Mouse (Mus musculus) midbrain, embryonic 10.5 days (tissue): ENCODE data around the gene Gfy. TPM values are rescaled to one million over a fixed set of nuclear protein-coding genes. Genes with fewer than 3 reads are reported as not detected.
"Not testable (repeated sequence)": the region's sequence is repeated elsewhere in the genome, so short reads cannot be mapped to it uniquely, and the experiment has no call there.

ENCODE experiments used
- DNase-seq: peaks from one replicate; pipeline ENCODE4 v3.0.0-alpha.2; 2017; ENCODE audit warnings: low spot score
- H3K27ac ChIP-seq: fragments of 300-500 bp; sonication (generic); replicated peaks from 2 replicates; pipeline ENCODE4 v1.5.1; 2016; ENCODE audit warnings: mild to moderate bottlenecking
- H3K27me3 ChIP-seq: fragments of 300-500 bp; sonication (generic); 2 replicates; pipeline ENCODE4 v1.6.1; 2016; ENCODE audit warnings: low read depth, mild to moderate bottlenecking; ENCODE audit not compliant: poor library complexity, severe bottlenecking
- H3K36me3 ChIP-seq: fragments of 300-500 bp; sonication (generic); 2 replicates; pipeline ENCODE4 v1.6.1; 2016; ENCODE audit warnings: mild to moderate bottlenecking, moderate library complexity
- H3K4me1 ChIP-seq: fragments of 300-500 bp; sonication (generic); 2 replicates; pipeline ENCODE4 v1.6.1; 2016
- H3K4me3 ChIP-seq: fragments of 300-500 bp; sonication (generic); 2 replicates; pipeline ENCODE4 v1.5.1; 2016; ENCODE audit warnings: mild to moderate bottlenecking, moderate library complexity
- H3K9me3 ChIP-seq: fragments of 300-500 bp; sonication (generic); replicated peaks from 2 replicates; pipeline ENCODE4 v1.6.1; 2016; ENCODE audit warnings: mild to moderate bottlenecking
- WGBS: fragments of 180-500 bp; shearing (Covaris S2); methylation state at CpG from one replicate; pipeline ENCODE4 v1.1.7; 2016; 5-methylcytosine and 5-hydroxymethylcytosine counted together
- polyA plus RNA-seq: library from polyadenylated mRNA; unstranded; fragments of >200 nt; fragmentation: Nextera tagmentation; extraction: Ambion mirVana; gene quantifications from 2 replicates; pipeline ENCODE4 v1.2.1, GENCODE M21; 2016

Gene Gfy
- polyA plus RNA-seq, 1 experiment from 2014 or later = not detected

DNA sequence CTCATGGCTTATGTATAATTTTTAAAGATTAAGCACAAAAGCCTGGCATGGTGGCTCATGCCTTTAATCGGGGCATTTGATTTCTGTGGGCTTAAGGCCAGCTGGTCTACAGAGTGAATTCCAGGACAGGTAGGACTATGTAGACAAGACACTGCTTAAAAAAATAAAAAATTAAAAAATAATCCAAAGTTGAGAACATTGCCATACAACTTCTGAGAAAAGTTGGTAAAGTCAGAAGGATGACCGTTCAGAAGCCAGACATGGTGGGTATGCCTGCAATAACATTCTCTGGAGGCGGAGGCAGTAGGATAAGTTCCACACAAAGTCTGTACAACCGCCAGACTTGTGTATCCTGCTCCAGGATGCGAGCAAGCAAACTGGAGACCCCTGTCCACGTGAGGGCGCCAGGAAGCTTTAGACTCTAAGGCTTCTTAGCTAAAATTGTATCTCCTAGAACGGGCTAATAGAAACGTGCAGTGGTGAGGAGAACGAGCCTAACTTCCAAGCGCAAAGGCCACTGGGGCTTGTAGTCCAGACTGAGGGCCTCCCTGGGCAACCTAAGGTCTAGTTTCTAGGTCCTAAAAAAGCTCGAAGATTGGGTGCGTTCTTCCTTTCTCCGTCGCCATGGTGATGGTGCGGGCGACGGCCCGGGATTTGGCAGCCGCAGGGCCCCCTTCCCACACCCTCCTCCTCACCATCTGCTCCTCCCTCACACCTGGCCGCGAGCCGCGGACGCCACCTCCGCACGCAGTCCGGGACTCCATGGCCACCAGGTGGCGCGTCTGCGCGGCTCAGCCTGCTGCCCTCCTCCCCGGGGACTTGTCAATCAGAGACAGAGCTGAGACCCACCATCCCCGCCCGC lies 17.5 kb downstream of the Gfy start:
- peak; percentile 89 for DNase-seq
- peaks cover 47% of the 10 kb centered on the region for H3K27me3 ChIP-seq
- H3K36me3 ChIP-seq = peaks cover 40% of the 10 kb centered on the region
- H3K27ac ChIP-seq = peak overlapping the region; percentile 72; the same call in 1 of the 2 replicates
- H3K9me3 ChIP-seq = no peaks in the 10 kb centered on the region
- 5% methylated on average over 35 of the region's 35 CpGs for WGBS
- peaks cover 21% of the 10 kb centered on the region for H3K4me1 ChIP-seq
- H3K4me3 ChIP-seq = peak overlapping the region; percentile 55

DNA sequence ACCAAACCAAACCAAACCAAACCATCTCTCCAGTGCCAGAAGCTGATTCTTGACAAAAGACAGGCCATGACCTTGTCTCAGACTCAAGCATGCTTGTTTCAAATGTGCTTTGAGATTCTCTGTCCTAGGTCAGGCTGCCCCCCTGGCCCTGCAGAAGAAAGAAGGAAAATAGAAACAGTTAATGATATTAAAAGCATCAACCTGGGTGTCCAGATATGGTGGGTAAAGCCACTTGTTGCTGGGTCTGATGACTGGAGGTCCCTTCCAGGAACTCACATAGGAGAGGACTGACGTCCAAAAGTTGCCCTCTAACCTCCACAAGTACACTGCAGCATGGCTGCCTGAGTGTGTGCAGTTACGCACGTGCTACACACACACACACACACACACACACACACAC lies 18.5 kb downstream of the Gfy start:
- Histone ChIP-seq H3K9me3 (no peaks in the 10 kb centered on the region), H3K27me3 (peaks cover 37% of the 10 kb centered on the region), H3K27ac (no peak overlapping the region), H3K4me1 (peaks cover 21% of the 10 kb centered on the region), H3K36me3 (peaks cover 46% of the 10 kb centered on the region), H3K4me3 (no peak overlapping the region)
- no peak for DNase-seq
- 97% methylated on average over 3 of the region's 3 CpGs for WGBS

DNA sequence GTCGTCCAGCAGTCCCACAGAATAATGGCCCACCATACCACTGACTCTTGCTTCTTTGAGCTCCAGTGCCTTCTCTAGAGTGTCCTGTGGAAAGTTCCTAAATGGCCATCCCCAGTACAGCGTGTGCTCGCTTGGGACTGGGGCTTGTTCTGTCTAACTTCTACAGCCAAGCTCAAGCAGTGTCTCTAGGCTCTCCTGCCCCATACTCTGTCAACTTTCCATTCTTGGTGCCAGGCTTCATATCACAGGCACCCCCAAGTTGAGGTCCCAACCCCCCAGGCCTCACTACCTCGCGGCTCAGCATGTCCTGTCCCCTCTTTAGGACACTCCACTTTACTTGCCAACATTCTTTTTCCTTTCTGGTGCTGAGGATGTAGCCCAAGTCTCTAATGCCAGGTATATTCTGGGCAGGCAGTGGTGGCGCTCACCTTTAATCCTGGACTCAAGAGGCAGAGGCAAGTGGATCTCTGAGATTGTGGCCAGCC lies 19.0 kb downstream of the Gfy start:
- Histone ChIP-seq H3K4me1 (peaks cover 25% of the 10 kb centered on the region), H3K27ac (no peak overlapping the region), H3K9me3 (no peaks in the 10 kb centered on the region), H3K36me3 (peaks cover 46% of the 10 kb centered on the region), H3K27me3 (peaks cover 32% of the 10 kb centered on the region), H3K4me3 (no peak overlapping the region)
- 92% methylated on average over 6 of the region's 6 CpGs for WGBS
- DNase-seq = no peak

DNA sequence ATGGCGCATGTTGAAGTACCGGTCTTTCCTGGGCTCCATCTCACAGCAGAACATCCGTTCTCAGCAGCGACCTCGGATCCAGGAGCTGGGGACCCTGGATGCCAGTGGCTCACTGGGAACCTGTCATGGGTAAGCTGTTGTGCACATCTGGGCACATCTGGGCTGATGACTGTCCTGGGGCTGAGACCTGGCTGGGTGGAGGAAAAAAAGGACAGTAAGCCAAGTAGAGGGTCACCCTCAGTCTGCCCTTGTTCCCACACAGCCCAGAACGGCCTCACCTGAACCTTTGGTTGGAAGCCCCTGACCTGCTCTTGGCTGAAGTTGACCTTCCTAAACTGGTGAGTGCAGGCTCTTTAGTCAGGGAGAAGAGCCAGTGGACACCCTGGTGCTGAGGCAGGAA lies 20.4 kb downstream of the Gfy start:
- H3K27me3 ChIP-seq = peaks cover 18% of the 10 kb centered on the region
- peaks cover 46% of the 10 kb centered on the region for H3K36me3 ChIP-seq
- DNase-seq = no peak
- H3K4me1 ChIP-seq = peaks cover 26% of the 10 kb centered on the region
- 94% methylated on average over 6 of the region's 6 CpGs for WGBS
- H3K27ac ChIP-seq = no peak overlapping the region
- H3K9me3 ChIP-seq = no peaks in the 10 kb centered on the region
- H3K4me3 ChIP-seq = no peak overlapping the region

DNA sequence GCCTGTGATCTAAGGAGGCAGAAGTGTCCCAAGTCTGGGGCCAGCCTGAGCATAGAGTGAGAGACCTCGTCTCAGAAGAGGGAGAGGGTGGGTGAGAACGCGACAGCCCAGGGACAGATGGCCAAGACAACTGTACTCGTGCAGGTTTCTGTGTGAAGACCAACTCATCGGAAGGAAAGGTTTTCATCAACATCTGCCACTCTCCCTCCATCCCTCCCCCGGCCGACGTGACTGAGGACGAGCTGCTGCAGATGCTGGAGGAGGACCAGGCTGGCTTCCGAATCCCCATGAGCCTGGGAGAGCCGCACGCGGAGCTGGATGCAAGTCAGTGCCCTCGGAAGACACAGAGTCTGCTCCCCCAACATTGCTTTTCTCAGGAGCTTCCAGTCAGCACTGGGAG lies 21.9 kb downstream of the Gfy start:
- Histone ChIP-seq H3K4me1 (peaks cover 23% of the 10 kb centered on the region), H3K27ac (no peak overlapping the region), H3K36me3 (peaks cover 46% of the 10 kb centered on the region), H3K27me3 (peaks cover 3% of the 10 kb centered on the region), H3K4me3 (no peak overlapping the region), H3K9me3 (no peaks in the 10 kb centered on the region)
- 89% methylated on average over 14 of the region's 14 CpGs for WGBS
- no peak for DNase-seq

DNA sequence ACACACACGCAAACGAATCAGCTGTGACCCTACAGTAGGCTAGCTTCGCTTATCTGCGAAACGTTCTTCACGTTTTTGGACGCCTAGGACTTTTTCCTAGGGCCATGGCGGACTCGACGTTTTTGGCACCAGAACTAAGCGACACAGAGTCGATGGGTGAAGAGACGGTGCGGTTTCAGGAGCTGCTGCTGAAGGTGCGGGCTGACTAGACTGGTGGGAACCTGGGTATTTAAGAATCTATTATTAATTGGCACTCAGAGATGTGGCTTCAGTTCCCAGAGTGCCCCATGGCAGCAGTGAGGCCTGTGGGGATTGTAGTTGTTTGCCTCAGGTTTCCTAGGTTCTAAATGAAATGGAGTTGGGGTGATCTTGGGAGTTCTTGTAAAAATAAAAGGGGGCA lies 23.2 kb downstream of the Gfy start:
- Histone ChIP-seq H3K27me3 (no peaks in the 10 kb centered on the region), H3K36me3 (peaks cover 46% of the 10 kb centered on the region), H3K27ac (no peak overlapping the region), H3K4me3 (no peak overlapping the region), H3K9me3 (no peaks in the 10 kb centered on the region), H3K4me1 (peaks cover 18% of the 10 kb centered on the region)
- 94% methylated on average over 15 of the region's 15 CpGs for WGBS
- no peak for DNase-seq

DNA sequence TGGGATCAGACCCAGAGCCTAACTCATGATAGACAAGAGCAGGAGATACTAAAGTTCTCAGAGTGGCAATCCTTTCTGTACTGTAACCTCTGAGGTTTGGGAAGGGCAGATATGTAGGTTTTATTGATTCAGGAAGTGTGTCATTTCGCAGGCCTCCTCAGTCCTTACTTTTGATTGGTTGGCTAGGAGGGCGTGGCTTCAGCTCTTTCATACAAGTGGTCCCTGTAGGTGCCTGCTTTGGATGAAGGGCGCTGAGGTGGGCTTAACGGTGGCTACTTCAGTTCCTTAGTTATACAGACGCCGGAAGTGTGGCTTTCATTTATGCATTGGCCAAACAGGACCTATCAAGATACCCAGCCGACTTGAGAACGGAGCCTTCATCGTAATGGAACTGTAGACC lies 23.8 kb downstream of the Gfy start:
- Histone ChIP-seq H3K4me1 (peaks cover 24% of the 10 kb centered on the region), H3K27me3 (no peaks in the 10 kb centered on the region), H3K9me3 (no peaks in the 10 kb centered on the region), H3K27ac (no peak overlapping the region), H3K4me3 (0 out of 2 replicates have a peak overlapping the region, but pooled peaks have one; percentile 75), H3K36me3 (peaks cover 41% of the 10 kb centered on the region)
- WGBS = 89% methylated on average over 9 of the region's 9 CpGs
- no peak for DNase-seq

DNA sequence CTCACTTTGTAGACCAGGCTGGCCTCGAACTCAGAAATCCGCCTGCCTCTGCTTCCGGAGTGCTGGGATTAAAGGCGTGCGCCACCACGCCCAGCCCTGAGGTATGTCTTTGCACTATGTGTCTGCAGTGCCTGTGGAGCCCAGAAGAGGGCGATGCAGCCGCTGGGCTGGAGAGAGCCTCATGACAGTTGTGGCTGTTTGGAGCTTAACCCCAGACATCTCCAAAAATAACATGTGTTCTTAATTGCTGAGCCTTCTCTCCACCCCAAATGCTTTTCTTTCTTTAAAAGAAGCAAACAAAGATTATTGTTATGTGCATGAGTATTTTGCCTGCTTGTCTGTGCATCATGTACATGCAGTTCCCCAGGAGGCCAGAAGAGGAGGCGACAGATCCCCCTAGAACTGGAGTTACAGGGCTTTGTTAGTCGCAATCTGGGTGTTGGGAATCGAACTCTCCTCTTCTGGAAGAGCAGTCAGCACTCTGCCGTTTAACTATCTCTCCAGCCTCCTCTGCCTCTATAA lies 24.3 kb downstream of the Gfy start:
- peak overlapping the region; percentile 75 for H3K4me3 ChIP-seq
- WGBS = 83% methylated on average over 12 of the region's 12 CpGs
- H3K9me3 ChIP-seq = no peaks in the 10 kb centered on the region
- peaks cover 35% of the 10 kb centered on the region for H3K36me3 ChIP-seq
- H3K27me3 ChIP-seq = no peaks in the 10 kb centered on the region
- H3K27ac ChIP-seq = peak overlapping the region; percentile 98
- peak; percentile 46 for DNase-seq
- peaks cover 29% of the 10 kb centered on the region for H3K4me1 ChIP-seq

DNA sequence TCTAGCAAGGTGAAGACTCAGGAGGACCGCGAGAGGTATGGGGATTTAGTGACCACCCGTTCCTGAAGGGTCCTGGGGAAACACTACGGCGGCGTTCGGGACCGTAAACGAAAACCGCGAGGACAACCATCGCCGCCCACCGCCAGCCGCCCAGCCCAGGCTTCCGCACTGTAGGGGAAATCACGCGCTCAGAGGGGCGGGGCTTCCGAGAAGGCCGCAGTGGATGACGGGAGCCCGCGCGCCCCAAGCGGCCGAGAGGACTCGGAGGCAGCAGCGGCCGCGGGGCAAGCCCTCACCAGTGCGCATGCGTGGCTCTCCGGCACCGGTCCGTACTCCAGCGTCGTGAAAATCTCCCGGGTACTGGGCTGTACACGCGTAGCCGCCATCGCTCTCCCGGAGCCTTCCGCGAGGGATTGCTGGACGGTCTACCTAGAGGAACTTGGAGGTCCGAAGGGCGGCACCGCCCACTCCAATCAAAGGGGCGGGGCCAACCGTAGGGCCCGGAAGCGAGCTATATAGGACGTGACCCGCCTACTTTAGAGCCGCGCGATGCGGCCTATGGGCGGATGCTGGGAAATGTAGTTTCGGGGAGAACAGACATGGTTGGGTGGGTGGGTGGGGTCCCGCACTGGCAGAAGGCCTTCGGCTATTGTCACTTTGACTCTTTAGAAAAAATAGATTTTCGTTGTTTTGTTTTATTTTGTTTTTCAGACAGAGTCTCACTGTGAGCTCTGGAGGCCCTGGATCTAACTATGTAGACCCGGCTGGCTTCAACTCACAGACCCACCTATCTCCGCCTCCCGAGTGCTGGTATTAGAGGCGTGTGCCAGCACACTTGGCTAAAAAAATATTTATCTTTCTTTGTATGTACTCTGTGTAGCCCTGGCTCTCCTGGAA lies 25.0 kb downstream of the Gfy start, which contains the start of the genes Pih1d1 and Aldh16a1:
Gene Pih1d1, plus strand, starts transcription at position 208 of the 897 bp plus-strand sequence.
Gene Aldh16a1, minus strand, starts transcription at position 489 of the 897 bp plus-strand sequence.
- Histone ChIP-seq H3K4me1 (peaks cover 36% of the 10 kb centered on the region), H3K27me3 (no peaks in the 10 kb centered on the region), H3K36me3 (peaks cover 28% of the 10 kb centered on the region), H3K4me3 (peak within 1 kb of the TSS; percentile 75), H3K9me3 (no peaks in the 10 kb centered on the region), H3K27ac (peak within 1 kb of the TSS; percentile 98)
- 5% methylated on average over 69 of the region's 69 CpGs for WGBS
- DNase-seq = peak; percentile 96

DNA sequence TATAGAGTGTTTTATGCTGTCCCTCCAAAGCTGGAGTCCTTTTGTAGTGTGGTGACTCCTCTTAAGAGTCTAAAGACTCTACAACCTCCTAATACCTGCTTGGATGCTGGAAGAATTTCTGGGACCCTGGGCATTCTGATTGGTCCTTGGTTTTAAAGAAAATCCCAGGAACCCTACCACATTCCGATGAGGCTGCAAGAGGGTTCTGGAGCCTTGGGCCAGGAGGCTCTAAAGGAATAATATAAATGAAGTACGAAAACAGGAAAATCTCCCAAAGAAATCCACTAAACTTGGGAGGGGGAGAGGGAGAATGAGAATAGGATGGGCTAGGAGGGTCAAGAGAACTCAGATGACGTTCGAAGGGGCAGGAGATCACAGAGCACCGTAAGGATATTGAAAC lies 25.8 kb downstream of the Gfy start:
- Histone ChIP-seq H3K36me3 (peaks cover 21% of the 10 kb centered on the region), H3K9me3 (no peaks in the 10 kb centered on the region), H3K27me3 (no peaks in the 10 kb centered on the region), H3K4me3 (peak overlapping the region; percentile 75), H3K27ac (peak overlapping the region; percentile 98), H3K4me1 (peaks cover 41% of the 10 kb centered on the region)
- 5% methylated on average over 5 of the region's 5 CpGs for WGBS
- no peak for DNase-seq

DNA sequence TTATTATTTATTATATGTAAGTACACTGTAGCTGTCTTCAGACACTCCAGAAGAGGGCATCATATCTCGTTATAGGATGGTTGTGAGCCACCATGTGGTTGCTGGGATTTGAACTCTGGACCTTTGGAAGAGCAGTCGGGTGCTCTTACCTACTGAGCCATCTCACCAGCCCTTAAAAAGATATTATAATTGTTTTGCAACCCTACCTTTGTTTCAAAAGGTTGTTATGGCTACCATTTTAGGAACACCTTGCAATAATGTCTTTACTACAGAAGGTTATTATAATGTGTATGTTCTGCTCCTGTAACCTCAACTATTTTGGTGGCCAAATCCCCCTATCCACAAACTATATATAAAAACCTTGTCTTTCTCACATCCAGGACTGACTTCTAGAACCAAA lies 26.3 kb downstream of the Gfy start:
- H3K4me1 ChIP-seq = peaks cover 41% of the 10 kb centered on the region
- H3K4me3 ChIP-seq = peak overlapping the region; percentile 75
- WGBS = 94% methylated on average over 2 of the region's 2 CpGs
- H3K27ac ChIP-seq, DNase-seq, H3K9me3 ChIP-seq, H3K27me3 ChIP-seq: not testable (repeated sequence)
- peaks cover 20% of the 10 kb centered on the region for H3K36me3 ChIP-seq

DNA sequence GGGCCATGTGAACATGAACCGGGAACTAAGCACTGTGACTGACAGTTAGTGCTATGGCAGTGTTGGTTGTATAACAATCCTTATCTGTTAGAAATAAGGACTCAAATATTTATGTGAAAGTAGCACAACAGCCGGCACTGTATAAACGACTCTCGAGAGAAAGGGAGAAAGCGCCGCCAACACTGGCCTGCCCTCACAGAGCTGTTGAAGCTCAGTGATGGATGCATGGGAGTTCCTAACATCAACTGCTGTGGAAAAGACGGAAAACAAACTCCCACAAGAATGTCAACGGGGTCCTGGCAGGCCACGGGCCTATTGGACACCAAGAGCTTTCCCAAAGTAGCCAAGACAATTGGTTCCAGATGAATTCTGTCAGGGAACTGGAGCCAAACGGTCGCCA lies 28.1 kb downstream of the Gfy start:
- peaks cover 41% of the 10 kb centered on the region for H3K4me1 ChIP-seq
- no peak overlapping the region for H3K27ac ChIP-seq
- H3K36me3 ChIP-seq = peaks cover 23% of the 10 kb centered on the region
- no peak for DNase-seq
- 76% methylated on average over 11 of the region's 11 CpGs for WGBS
- no peak overlapping the region for H3K4me3 ChIP-seq
- H3K27me3 ChIP-seq = no peaks in the 10 kb centered on the region
- no peaks in the 10 kb centered on the region for H3K9me3 ChIP-seq
